Mouse (Mus musculus) Muller cell, postnatal 12 days (primary cell): ENCODE results near the gene Zc3h13.

Experiments
- DNase-seq: peaks from one replicate; pipeline ENCODE4 v3.0.0-alpha.2; 2015; ENCODE audit errors: inconsistent ontology term

The Zc3h13 gene

DNA sequence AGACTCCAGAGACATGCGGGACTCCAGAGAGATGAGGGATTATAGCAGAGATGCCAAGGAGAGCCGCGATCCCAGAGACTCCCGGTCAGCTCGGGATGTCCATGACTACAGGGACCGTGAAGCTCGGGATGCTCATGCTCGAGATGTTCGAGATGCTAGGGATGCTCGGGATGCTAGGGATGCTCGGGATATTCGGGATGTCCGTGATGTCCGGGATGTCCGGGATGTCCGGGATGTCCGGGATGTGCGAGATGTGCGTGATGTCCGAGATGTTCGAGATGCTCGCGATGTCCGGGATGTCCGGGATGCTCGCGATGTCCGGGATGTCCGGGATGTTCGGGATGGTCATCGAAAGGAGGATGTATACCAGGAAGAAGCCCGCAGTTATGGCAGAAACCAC is 39.2 kb downstream of the Zc3h13 start:
- DNase-seq: no peak

GRCm38 (mm10) chr14:75328062-75328461 is 43.9 kb downstream of the Zc3h13 start:
- DNase-seq: no peak

- DNase-seq: no peak
Measured at GRCm38 (mm10) chr14:75330621-75331020, 46.4 kb downstream of the Zc3h13 start.

GRCm38 (mm10) chr14:75334321-75334720 is 50.1 kb downstream of the Zc3h13 start:
- no peak for DNase-seq

DNA sequence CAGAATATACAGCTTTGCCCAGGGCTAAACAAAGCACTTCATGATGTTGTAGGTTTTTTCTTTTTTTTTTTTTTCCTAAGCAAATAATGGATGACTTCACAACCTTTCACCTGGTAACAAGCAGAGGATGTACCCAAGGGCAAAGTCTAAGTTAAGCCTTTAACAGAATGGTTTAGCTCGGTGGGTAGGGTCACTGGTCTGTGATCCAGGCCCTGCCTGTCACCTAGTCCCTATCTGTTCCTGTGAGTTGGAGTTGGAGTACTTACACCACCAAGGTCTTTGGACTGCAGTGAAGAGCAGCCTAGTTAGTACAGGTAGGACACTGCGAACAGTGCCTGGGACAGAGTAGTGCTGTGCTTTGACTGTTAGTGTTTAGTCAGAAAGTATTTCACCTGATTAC is 53.7 kb downstream of the Zc3h13 start:
- DNase-seq: no peak

DNA sequence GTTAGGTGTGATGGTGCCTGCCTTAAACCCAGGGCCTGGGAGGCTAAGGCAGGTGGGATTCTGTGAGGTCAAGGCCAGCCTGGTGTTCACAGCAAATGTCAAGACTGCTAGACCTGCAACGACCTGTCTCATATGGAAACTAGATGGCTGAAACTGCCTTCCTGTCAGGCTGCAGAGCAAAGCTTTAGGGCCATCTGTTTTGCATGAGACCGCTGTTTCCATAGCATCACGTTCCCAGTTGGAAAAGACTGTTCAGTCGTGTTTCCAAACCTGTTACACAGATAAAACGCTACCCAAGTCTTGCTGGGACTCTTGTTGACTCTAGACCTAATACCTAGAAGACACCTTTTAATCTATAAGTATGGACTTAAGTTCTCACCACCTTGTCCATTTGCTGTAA is 61.9 kb downstream of the Zc3h13 start:
- no peak for DNase-seq

- DNase-seq: no peak
Measured at GRCm38 (mm10) chr14:75351626-75352025, 67.5 kb downstream of the Zc3h13 start.

GRCm38 (mm10) chr14:75363316-75363715 is 79.1 kb downstream of the Zc3h13 start:
- no peak for DNase-seq

DNA sequence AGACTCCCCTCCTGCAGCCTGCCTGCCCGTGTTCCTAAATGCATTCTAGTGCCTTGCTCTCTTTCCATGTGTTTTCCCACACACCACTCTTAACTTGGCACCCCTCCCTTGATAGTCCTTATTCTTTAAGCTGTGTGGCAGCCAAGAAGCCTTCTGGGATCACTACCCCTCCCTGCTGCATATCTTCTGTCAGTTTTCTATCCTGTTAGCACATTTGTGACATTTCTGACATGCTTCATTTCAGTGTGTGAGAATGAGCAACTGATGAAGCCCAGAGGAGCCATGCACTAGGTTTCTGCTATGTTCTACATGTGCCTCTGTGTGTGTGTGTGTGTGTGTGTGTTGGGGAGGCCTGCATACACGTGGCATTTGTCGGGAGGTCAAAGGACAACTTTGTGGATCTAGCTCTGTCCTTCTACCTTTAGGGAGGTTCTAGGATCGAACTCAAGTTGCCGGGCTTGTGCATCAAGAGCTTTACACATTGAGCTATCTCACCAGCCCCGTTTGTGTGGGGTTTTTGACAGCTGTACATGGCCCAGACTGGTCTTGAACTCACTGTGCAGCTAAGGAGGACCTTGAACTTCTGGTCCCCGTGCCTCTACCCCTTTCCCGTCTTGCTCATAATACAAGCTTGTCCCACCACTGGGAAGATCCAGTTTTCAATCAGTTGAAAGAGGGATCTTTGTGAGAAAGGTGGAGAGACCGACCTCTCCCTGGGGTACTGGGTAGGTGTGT is 81.3 kb downstream of the Zc3h13 start:
- no peak for DNase-seq

DNA sequence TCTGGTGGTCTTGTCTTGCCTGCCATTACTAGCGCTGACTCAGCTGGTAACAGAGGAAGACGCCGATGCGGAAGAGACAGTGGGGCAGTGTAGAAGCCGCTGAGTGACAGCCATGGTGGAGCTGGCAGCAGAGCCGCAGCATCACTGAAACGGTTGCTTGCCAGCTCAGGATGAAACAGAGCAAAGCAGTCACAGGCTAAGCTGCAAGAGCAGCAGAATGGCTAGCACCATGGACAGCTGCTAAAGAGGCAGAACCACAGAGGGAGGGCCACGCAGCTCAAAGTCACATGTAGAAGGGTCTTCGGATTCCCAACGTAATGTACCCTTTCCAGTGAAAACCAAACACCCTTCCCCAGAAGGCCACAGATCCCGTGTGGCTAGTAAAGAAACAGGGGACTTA is 82.6 kb downstream of the Zc3h13 start:
- DNase-seq: peak; percentile 25

DNA sequence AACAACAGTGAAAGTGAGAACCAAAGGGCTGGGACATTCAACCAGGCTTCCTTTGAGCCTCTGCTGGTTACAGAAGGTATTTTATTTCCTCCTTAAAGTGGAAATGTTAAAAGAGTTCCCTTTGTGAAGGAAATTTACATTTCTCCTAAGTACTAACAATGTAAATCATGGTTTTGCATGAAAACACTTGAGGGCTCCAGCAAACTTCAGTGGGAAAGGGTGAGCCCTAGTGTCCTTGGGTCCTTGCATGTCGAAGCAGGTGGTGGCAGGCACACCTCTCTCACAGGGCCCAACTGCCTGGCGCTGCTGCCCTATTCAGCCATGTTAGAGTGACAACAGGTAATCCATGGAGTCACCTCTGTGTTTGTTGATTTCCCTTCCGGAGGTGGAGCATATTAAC is 83.3 kb downstream of the Zc3h13 start:
- no peak for DNase-seq

DNA sequence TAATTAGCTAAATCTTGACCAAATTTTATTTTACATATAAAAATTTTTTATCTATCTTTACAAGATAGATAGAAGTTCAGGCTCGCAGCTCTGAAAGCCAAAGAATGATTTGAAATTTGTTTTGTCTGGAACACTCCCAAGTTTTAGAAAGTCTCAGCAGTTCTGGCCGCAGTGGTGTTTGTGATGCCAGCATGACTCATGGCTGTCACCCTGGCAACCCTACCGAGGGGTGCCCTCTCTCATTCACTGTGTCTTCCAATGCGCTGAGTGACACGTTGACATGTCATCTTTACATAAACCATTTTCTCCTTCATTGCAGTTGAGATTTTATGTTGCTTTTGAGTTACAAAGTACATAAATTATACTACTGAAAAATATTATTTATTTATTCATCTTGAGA is 85.7 kb downstream of the Zc3h13 start:
- peak; percentile 77 for DNase-seq

- DNase-seq: no peak
Measured at GRCm38 (mm10) chr14:75375006-75375598, 90.9 kb downstream of the Zc3h13 start.

GRCm38 (mm10) chr14:75376256-75376655 is 92.1 kb downstream of the Zc3h13 start:
- DNase-seq: no peak

- DNase-seq: no peak
Measured at GRCm38 (mm10) chr14:75377612-75378011, 93.4 kb downstream of the Zc3h13 start.
